Mouse (Mus musculus) c-Kit-positive CD71-negative TER-119-negative erythroid progenitor cells, embryonic 14.5 days (primary cell): ENCODE data around the gene Gm3526.
"Not testable (repeated sequence)": the region's sequence is repeated elsewhere in the genome, so short reads cannot be mapped to it uniquely, and the experiment has no call there.

ENCODE experiments used
- DNase-seq: peaks from one replicate; pipeline ENCODE4 v3.0.0-alpha.2; 2013; ENCODE audit warnings: low read depth

The Gm3526 gene

GRCm38 (mm10) chr14:5260480-5260879, at the start of gene Gm3526:
TSS of gene Gm3526 (minus strand) at chr14:5260580.
- not testable (repeated sequence) for DNase-seq
